Mouse (Mus musculus): ENCODE data around the gene Col20a1. TPM values are rescaled to one million over a fixed set of nuclear protein-coding genes. Genes with fewer than 3 reads are reported as not detected.

Col20a1 gene
- 1.2 and 1.8 TPM in 2 replicates for polyA plus RNA-seq (2015; fragmentation: Nextera tagmentation; extraction: Ambion mirVana)

GRCm38 (mm10) chr2:180986449-180986848 lies at the start of gene Col20a1:
Gene Col20a1 (plus strand): TSS chr2:180986535.
- ATAC-seq (ENCODE audit: insufficient number of reproducible peaks, low FRiP score, low TSS enrichment, low read depth) = no peak
- WGBS = 73% methylated on average over 2 of the region's 2 CpGs

GRCm38 (mm10) chr2:180940187-180940586 lies 46.1 kb upstream of the Col20a1 start:
- H3K36me3 ChIP-seq = no peaks in the 10 kb centered on the region
- no peaks in the 10 kb centered on the region for H3K9me3 ChIP-seq
- no peak overlapping the region for H3K9ac ChIP-seq
- H3K27me3 ChIP-seq = no peaks in the 10 kb centered on the region
- H3K4me3 ChIP-seq = no peak overlapping the region
- H3K27ac ChIP-seq = no peak overlapping the region
- H3K4me1 ChIP-seq = no peaks in the 10 kb centered on the region
- no peak overlapping the region for H3K4me2 ChIP-seq
- ATAC-seq (ENCODE audit: insufficient number of reproducible peaks, low FRiP score, low TSS enrichment, low read depth) = no peak

More at GRCm38 (mm10) chr2:180986449-180986848, at the start of gene Col20a1:
- no peaks in the 10 kb centered on the region; the same call in 1 of the 2 replicates for H3K4me1 ChIP-seq
- no peak within 1 kb of the TSS for H3K4me3 ChIP-seq
- H3K36me3 ChIP-seq = peaks cover 26% of the 10 kb centered on the region
- no peaks in the 10 kb centered on the region for H3K9me3 ChIP-seq
- H3K27me3 ChIP-seq = no peaks in the 10 kb centered on the region
- 0 out of 2 replicates have a peak within 1 kb of the TSS, but pooled peaks have one; percentile 24 for H3K27ac ChIP-seq
- no peak within 1 kb of the TSS for H3K9ac ChIP-seq
- no peak within 1 kb of the TSS for H3K4me2 ChIP-seq

- H3K36me3 ChIP-seq = no peaks in the 10 kb centered on the region
- no peak overlapping the region for H3K9ac ChIP-seq
- no peak overlapping the region for H3K4me2 ChIP-seq
- H3K4me3 ChIP-seq = no peak overlapping the region
- no peaks in the 10 kb centered on the region for H3K27me3 ChIP-seq
- no peak for ATAC-seq (ENCODE audit: insufficient number of reproducible peaks, low FRiP score, low TSS enrichment, low read depth)
- H3K9me3 ChIP-seq = no peaks in the 10 kb centered on the region
- H3K4me1 ChIP-seq = no peaks in the 10 kb centered on the region
- H3K27ac ChIP-seq = no peak overlapping the region
Measured at GRCm38 (mm10) chr2:180941869-180942268, 44.5 kb upstream of the Col20a1 start.

- peaks cover 18% of the 10 kb centered on the region for H3K4me1 ChIP-seq
- H3K4me3 ChIP-seq = no peak overlapping the region
- WGBS = 14% methylated on average over 1 of the region's 1 CpGs
- no peak for ATAC-seq (ENCODE audit: insufficient number of reproducible peaks, low FRiP score, low TSS enrichment, low read depth)
- H3K9me3 ChIP-seq = no peaks in the 10 kb centered on the region
- no peak overlapping the region for H3K4me2 ChIP-seq
- H3K36me3 ChIP-seq = no peaks in the 10 kb centered on the region
- no peak overlapping the region for H3K9ac ChIP-seq
- H3K27me3 ChIP-seq = peaks cover 17% of the 10 kb centered on the region
- H3K27ac ChIP-seq = no peak overlapping the region
Measured at GRCm38 (mm10) chr2:180949947-180950346, 36.4 kb upstream of the Col20a1 start.

- no peak overlapping the region for H3K4me3 ChIP-seq
- WGBS = 19% methylated on average over 9 of the region's 9 CpGs
- H3K27me3 ChIP-seq = peaks cover 34% of the 10 kb centered on the region
- no peaks in the 10 kb centered on the region for H3K36me3 ChIP-seq
- no peak overlapping the region for H3K4me2 ChIP-seq
- H3K9me3 ChIP-seq = no peaks in the 10 kb centered on the region
- H3K4me1 ChIP-seq = peaks cover 19% of the 10 kb centered on the region
- no peak overlapping the region for H3K9ac ChIP-seq
- ATAC-seq (ENCODE audit: insufficient number of reproducible peaks, low FRiP score, low TSS enrichment, low read depth) = no peak
- H3K27ac ChIP-seq = no peak overlapping the region
Measured at GRCm38 (mm10) chr2:180952731-180953171, 33.6 kb upstream of the Col20a1 start.

- Histone ChIP-seq H3K4me1 (peaks cover 19% of the 10 kb centered on the region), H3K9ac (no peak overlapping the region), H3K9me3 (no peaks in the 10 kb centered on the region), H3K27ac (no peak overlapping the region), H3K4me2 (peak overlapping the region; percentile 93), H3K36me3 (no peaks in the 10 kb centered on the region), H3K27me3 (peaks cover 34% of the 10 kb centered on the region), H3K4me3 (peak overlapping the region; percentile 52)
- no peak for ATAC-seq (ENCODE audit: insufficient number of reproducible peaks, low FRiP score, low TSS enrichment, low read depth)
- 37% methylated on average over 2 of the region's 2 CpGs for WGBS
Measured at GRCm38 (mm10) chr2:180953638-180954037, 32.7 kb upstream of the Col20a1 start.

- Histone ChIP-seq H3K4me2 (peak within 1 kb of the TSS; percentile 93), H3K9me3 (no peaks in the 10 kb centered on the region), H3K27me3 (peaks cover 34% of the 10 kb centered on the region), H3K36me3 (no peaks in the 10 kb centered on the region), H3K4me1 (peaks cover 19% of the 10 kb centered on the region), H3K27ac (no peak within 1 kb of the TSS), H3K4me3 (peak within 1 kb of the TSS; percentile 52), H3K9ac (peak within 1 kb of the TSS; percentile 40)
- WGBS = under 1% methylated on average over 50 of the region's 52 CpGs
- peak; percentile 77 for ATAC-seq (ENCODE audit: insufficient number of reproducible peaks, low FRiP score, low TSS enrichment, low read depth)
Measured at GRCm38 (mm10) chr2:180954061-180955047, 32.0 kb upstream of the Col20a1 start, which contains the start of gene Nkain4. Gene Nkain4 (minus strand): TSS chr2:180954699.

- ATAC-seq (ENCODE audit: insufficient number of reproducible peaks, low FRiP score, low TSS enrichment, low read depth) = no peak
- Histone ChIP-seq H3K9me3 (no peaks in the 10 kb centered on the region), H3K4me1 (peaks cover 4% of the 10 kb centered on the region; the same call in 1 of the 2 replicates), H3K9ac (no peak overlapping the region), H3K4me2 (no peak overlapping the region), H3K36me3 (no peaks in the 10 kb centered on the region), H3K27ac (no peak overlapping the region), H3K27me3 (peaks cover 21% of the 10 kb centered on the region), H3K4me3 (no peak overlapping the region)
- 69% methylated on average over 7 of the region's 7 CpGs for WGBS
Measured at GRCm38 (mm10) chr2:180959605-180960004, 26.7 kb upstream of the Col20a1 start.

GRCm38 (mm10) chr2:180960187-180960586 lies 26.1 kb upstream of the Col20a1 start:
- peaks cover 15% of the 10 kb centered on the region for H3K27me3 ChIP-seq
- no peaks in the 10 kb centered on the region for H3K36me3 ChIP-seq
- H3K4me3 ChIP-seq = no peak overlapping the region
- H3K4me2 ChIP-seq = no peak overlapping the region
- no peaks in the 10 kb centered on the region; the same call in 1 of the 2 replicates for H3K4me1 ChIP-seq
- H3K27ac ChIP-seq = no peak overlapping the region
- ATAC-seq (ENCODE audit: insufficient number of reproducible peaks, low FRiP score, low TSS enrichment, low read depth) = no peak
- no peak overlapping the region for H3K9ac ChIP-seq
- WGBS = 60% methylated on average over 3 of the region's 3 CpGs
- no peaks in the 10 kb centered on the region for H3K9me3 ChIP-seq

GRCm38 (mm10) chr2:180962616-180963308 lies 23.6 kb upstream of the Col20a1 start:
- H3K36me3 ChIP-seq = no peaks in the 10 kb centered on the region
- no peak overlapping the region for H3K27ac ChIP-seq
- WGBS = 62% methylated on average over 2 of the region's 2 CpGs
- H3K9me3 ChIP-seq = no peaks in the 10 kb centered on the region
- H3K27me3 ChIP-seq = no peaks in the 10 kb centered on the region
- no peak overlapping the region for H3K4me3 ChIP-seq
- H3K9ac ChIP-seq = no peak overlapping the region
- H3K4me1 ChIP-seq = peaks cover 6% of the 10 kb centered on the region; the same call in 1 of the 2 replicates
- H3K4me2 ChIP-seq = no peak overlapping the region
- ATAC-seq (ENCODE audit: insufficient number of reproducible peaks, low FRiP score, low TSS enrichment, low read depth) = no peak

GRCm38 (mm10) chr2:180963956-180964355 lies 22.4 kb upstream of the Col20a1 start:
- 5% methylated on average over 5 of the region's 5 CpGs for WGBS
- Histone ChIP-seq H3K9ac (no peak overlapping the region), H3K4me1 (peaks cover 14% of the 10 kb centered on the region), H3K27me3 (no peaks in the 10 kb centered on the region), H3K4me2 (no peak overlapping the region), H3K36me3 (peaks cover 4% of the 10 kb centered on the region), H3K9me3 (no peaks in the 10 kb centered on the region), H3K4me3 (no peak overlapping the region), H3K27ac (no peak overlapping the region)
- no peak for ATAC-seq (ENCODE audit: insufficient number of reproducible peaks, low FRiP score, low TSS enrichment, low read depth)
